Mouse (Mus musculus): ENCODE measurements around the gene Nanp.

The Nanp gene

GRCm38 (mm10) chr2:150997618-150998017 lies 41.6 kb downstream of the Nanp start:
- DNase-seq (ENCODE audit: low spot score): no peak

GRCm38 (mm10) chr2:150995324-150995723 lies 43.9 kb downstream of the Nanp start:
- DNase-seq (ENCODE audit: low spot score): no peak

- no peak for DNase-seq (ENCODE audit: low spot score)
These were observed 48.1 kb downstream of the Nanp start for GRCm38 (mm10) chr2:150991050-150991449.

GRCm38 (mm10) chr2:150990506-150990905 lies 48.7 kb downstream of the Nanp start:
- DNase-seq (ENCODE audit: low spot score): no peak

- DNase-seq (ENCODE audit: low spot score): no peak
These were observed 53.8 kb downstream of the Nanp start for GRCm38 (mm10) chr2:150985359-150985758.

GRCm38 (mm10) chr2:150982051-150982450 lies 57.1 kb downstream of the Nanp start:
- no peak for DNase-seq (ENCODE audit: low spot score)

GRCm38 (mm10) chr2:150981524-150981923 lies 57.7 kb downstream of the Nanp start:
- DNase-seq (ENCODE audit: low spot score): peak; percentile 22

GRCm38 (mm10) chr2:150979861-150980620 lies 59.2 kb downstream of the Nanp start:
- DNase-seq (ENCODE audit: low spot score): no peak

Measured in c-Kit-positive CD71-positive TER-119-positive erythroid progenitor cells, embryonic 14.5 days (primary cell).